Mouse (Mus musculus) hindbrain, embryonic 13.5 days (tissue): ENCODE measurements around the gene Axin1. TPM values are rescaled to one million over a fixed set of nuclear protein-coding genes. Genes with fewer than 3 reads are reported as not detected.

Source experiments
- ATAC-seq: fragments of 200-750 bp; cut with Nextera tagmentation; 2 replicates; pipeline ENCODE4 v1.8.0; 2017; ENCODE audit warnings: moderate TSS enrichment; ENCODE audit not compliant: low FRiP score
- H3K27ac ChIP-seq: fragments of 300-500 bp; sonication (generic); 2 replicates; pipeline ENCODE4 v1.5.1; 2015; ENCODE audit warnings: inconsistent platforms, mild to moderate bottlenecking, moderate library complexity
- H3K27me3 ChIP-seq: fragments of 300-500 bp; sonication (generic); 2 replicates; pipeline ENCODE4 v1.6.1; 2015; ENCODE audit warnings: mild to moderate bottlenecking, inconsistent platforms
- H3K36me3 ChIP-seq: fragments of 300-500 bp; sonication (generic); 2 replicates; pipeline ENCODE4 v1.6.1; 2015; ENCODE audit warnings: mild to moderate bottlenecking, inconsistent platforms
- H3K4me1 ChIP-seq: fragments of 300-500 bp; sonication (generic); replicated peaks from 2 replicates; pipeline ENCODE4 v1.6.1; 2015; ENCODE audit warnings: inconsistent platforms
- H3K4me2 ChIP-seq: fragments of 300-500 bp; sonication (generic); 2 replicates; pipeline ENCODE4 v1.6.1; 2015; ENCODE audit warnings: inconsistent platforms, mild to moderate bottlenecking, moderate library complexity
- H3K4me3 ChIP-seq: fragments of 300-500 bp; sonication (generic); 2 replicates; pipeline ENCODE4 v1.5.1; 2015; ENCODE audit warnings: mild to moderate bottlenecking, inconsistent platforms
- H3K9ac ChIP-seq: fragments of 300-500 bp; sonication (generic); 2 replicates; pipeline ENCODE4 v1.6.1; 2015; ENCODE audit warnings: mild to moderate bottlenecking, inconsistent platforms
- H3K9me3 ChIP-seq: fragments of 300-500 bp; sonication (generic); 2 replicates; pipeline ENCODE4 v1.6.1; 2016; ENCODE audit warnings: inconsistent platforms
- WGBS: fragments of 180-500 bp; shearing (Covaris S2); methylation state at CpG from one replicate; pipeline ENCODE4 v1.1.7; 2015; 5-methylcytosine and 5-hydroxymethylcytosine counted together
- polyA plus RNA-seq: library from polyadenylated mRNA; unstranded; fragments of >200 nt; fragmentation: Nextera tagmentation; extraction: Ambion mirVana; gene quantifications from 2 replicates; pipeline ENCODE4 v1.2.1, GENCODE M21; 2015

Gene Axin1
- polyA plus RNA-seq, 1 experiment from 2014 or later: 8.5 TPM

DNA sequence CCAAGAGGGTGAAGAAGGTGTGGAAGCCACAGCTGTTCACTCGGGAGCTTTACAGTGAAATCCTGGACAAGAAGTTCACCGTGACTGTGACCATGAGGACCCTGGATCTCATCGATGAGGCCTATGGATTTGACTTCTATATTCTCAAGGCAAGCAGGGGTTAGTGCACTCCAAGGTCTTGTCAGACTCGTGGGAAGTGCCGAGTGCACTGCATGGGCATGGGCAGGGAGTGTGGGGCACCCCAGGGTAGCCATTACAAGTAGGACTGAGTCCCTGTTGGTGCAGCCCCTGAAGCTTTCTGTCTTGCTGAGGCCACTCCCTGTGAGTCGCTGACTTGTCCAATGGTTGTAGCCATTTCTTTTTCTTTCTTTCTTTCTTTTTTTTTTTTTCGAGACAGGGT, 13.9 kb upstream of the Axin1 start:
- Histone ChIP-seq H3K36me3 (peaks cover 45% of the 10 kb centered on the region), H3K9ac (peak overlapping the region; percentile 90; the same call in 1 of the 2 replicates), H3K4me3 (peak overlapping the region; percentile 92), H3K27ac (no peak overlapping the region), H3K4me1 (peaks cover 30% of the 10 kb centered on the region), H3K9me3 (no peaks in the 10 kb centered on the region), H3K27me3 (0 out of 2 replicates have a peak, but pooled peaks cover 4% of the 10 kb centered on the region), H3K4me2 (peak overlapping the region; percentile 89)
- ATAC-seq: no peak
- WGBS: 87% methylated on average over 7 of the region's 7 CpGs

GRCm38 (mm10) chr17:26125226-26125625, 13.3 kb upstream of the Axin1 start:
- Histone ChIP-seq H3K36me3 (peaks cover 51% of the 10 kb centered on the region), H3K27ac (no peak overlapping the region), H3K4me3 (no peak overlapping the region), H3K9me3 (no peaks in the 10 kb centered on the region), H3K9ac (no peak overlapping the region), H3K4me2 (no peak overlapping the region), H3K27me3 (0 out of 2 replicates have a peak, but pooled peaks cover 4% of the 10 kb centered on the region), H3K4me1 (peaks cover 27% of the 10 kb centered on the region)
- WGBS: 93% methylated on average over 10 of the region's 10 CpGs
- no peak for ATAC-seq

- peak overlapping the region; percentile 2; the same call in 1 of the 2 replicates for H3K27ac ChIP-seq
- 76% methylated on average over 18 of the region's 18 CpGs for WGBS
These were observed 7.3 kb upstream of the Axin1 start for GRCm38 (mm10) chr17:26131062-26131732.

GRCm38 (mm10) chr17:26131856-26132853, 6.3 kb upstream of the Axin1 start:
- H3K4me2 ChIP-seq: no peak overlapping the region
- H3K4me3 ChIP-seq: no peak overlapping the region
- H3K9me3 ChIP-seq: no peaks in the 10 kb centered on the region
- peaks cover 53% of the 10 kb centered on the region for H3K36me3 ChIP-seq
- no peak for ATAC-seq
- H3K27me3 ChIP-seq: no peaks in the 10 kb centered on the region
- no peak overlapping the region for H3K27ac ChIP-seq
- H3K4me1 ChIP-seq: peaks cover 6% of the 10 kb centered on the region; the same call in 1 of the 2 replicates
- no peak overlapping the region for H3K9ac ChIP-seq
- 88% methylated on average over 18 of the region's 18 CpGs for WGBS

More at GRCm38 (mm10) chr17:26131062-26131732, 7.3 kb upstream of the Axin1 start:
- Histone ChIP-seq H3K9ac (no peak overlapping the region), H3K9me3 (no peaks in the 10 kb centered on the region), H3K36me3 (peaks cover 63% of the 10 kb centered on the region), H3K4me1 (peaks cover 6% of the 10 kb centered on the region; the same call in 1 of the 2 replicates), H3K4me2 (no peak overlapping the region), H3K27me3 (no peaks in the 10 kb centered on the region), H3K4me3 (no peak overlapping the region)
- no peak for ATAC-seq

DNA sequence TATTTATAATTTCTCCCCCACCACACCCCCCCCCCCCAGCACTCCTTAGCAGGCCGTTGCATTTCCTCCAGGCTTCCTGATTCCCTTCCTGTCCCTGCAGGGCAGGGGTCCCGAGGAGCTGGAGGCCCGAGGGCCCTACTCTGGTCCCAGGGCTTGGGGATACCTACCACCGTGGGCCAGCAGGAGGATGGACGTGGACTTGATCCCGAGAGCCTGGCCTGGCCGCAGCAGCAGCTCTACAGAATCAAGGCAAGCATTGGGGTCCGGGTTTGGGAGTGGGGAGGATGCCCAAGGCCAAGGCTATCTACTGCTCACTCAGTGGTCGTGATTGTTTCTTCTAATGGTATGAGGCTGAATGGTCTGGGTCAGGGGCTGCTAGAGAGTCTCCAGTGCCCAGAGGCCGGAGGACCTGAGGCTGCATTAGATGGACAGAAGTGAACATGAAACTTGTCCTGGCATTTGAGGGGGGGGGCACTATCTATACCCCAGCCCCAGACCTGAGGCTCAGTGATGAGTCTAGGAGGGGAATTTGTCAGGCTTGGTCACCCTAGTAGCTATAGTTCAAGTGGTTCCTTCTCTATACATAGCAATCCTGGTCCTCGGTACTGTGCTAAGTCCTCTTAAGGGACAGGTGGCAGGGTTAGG, 1.3 kb upstream of the Axin1 start:
- no peak for ATAC-seq
- Histone ChIP-seq H3K27ac (no peak overlapping the region), H3K9me3 (no peaks in the 10 kb centered on the region), H3K9ac (no peak overlapping the region), H3K27me3 (no peaks in the 10 kb centered on the region), H3K36me3 (peaks cover 4% of the 10 kb centered on the region), H3K4me1 (peaks cover 24% of the 10 kb centered on the region), H3K4me3 (no peak overlapping the region), H3K4me2 (no peak overlapping the region; the same call in 1 of the 2 replicates)
- 87% methylated on average over 11 of the region's 11 CpGs for WGBS

DNA sequence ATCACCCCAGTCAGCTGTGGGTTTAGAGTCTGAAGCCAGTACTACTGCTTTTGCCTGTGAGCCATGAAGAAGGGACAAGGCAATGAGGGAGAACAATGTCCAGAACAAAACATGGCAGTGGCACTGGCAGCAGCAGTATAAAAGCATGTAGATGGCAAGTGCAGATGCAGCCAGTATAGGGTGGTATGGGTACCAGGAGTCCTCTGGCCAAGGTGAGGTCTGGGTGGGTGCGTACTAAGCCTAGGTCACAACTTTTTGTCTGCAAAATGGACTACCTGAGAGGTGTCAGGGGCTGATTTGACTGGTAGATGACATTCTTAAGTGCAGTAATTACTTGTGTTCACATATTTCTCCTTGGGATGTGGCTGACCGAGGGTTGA, 747 bp upstream of the Axin1 start:
- peaks cover 24% of the 10 kb centered on the region for H3K4me1 ChIP-seq
- 88% methylated on average over 2 of the region's 2 CpGs for WGBS
- no peaks in the 10 kb centered on the region for H3K27me3 ChIP-seq
- H3K9me3 ChIP-seq: no peaks in the 10 kb centered on the region
- peaks cover 3% of the 10 kb centered on the region for H3K36me3 ChIP-seq
- peak overlapping the region; percentile 95 for H3K4me3 ChIP-seq
- H3K27ac ChIP-seq: peak overlapping the region; percentile 96
- H3K9ac ChIP-seq: peak overlapping the region; percentile 99
- peak overlapping the region; percentile 89 for H3K4me2 ChIP-seq
- no peak; the same call in 1 of the 2 replicates for ATAC-seq

DNA sequence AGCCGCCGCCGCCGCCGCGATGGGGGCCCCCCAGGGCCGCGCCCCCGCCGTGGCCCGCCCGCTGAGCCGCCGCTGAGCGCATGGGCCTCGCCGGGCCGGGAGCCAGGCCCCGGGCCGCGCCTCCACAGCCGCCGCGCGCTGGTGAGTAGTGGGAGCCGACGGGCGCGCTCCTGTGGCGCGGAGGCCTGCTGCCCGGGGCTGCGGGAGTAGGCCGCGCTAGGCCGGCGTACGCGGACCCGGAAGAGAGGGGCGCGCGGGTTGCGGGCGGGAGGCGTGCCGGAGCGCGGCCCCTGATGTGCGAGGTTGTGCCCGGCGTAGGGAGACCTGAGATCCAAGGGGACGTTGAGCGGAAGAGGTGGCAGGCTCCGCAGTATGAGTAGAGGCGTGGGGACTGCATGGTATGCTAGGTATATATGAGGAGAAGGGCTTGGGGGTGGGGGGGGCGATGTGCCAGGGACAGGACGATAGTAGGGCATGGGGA, 453 bp downstream of the Axin1 start:
- peak overlapping the region; percentile 95 for H3K4me3 ChIP-seq
- peak; percentile 79 for ATAC-seq
- WGBS: under 1% methylated on average over 47 of the region's 58 CpGs
- peak overlapping the region; percentile 99 for H3K9ac ChIP-seq
- peak overlapping the region; percentile 89 for H3K4me2 ChIP-seq
- H3K9me3 ChIP-seq: no peaks in the 10 kb centered on the region
- H3K27me3 ChIP-seq: no peaks in the 10 kb centered on the region
- peaks cover 24% of the 10 kb centered on the region for H3K4me1 ChIP-seq
- peak overlapping the region; percentile 96 for H3K27ac ChIP-seq
- H3K36me3 ChIP-seq: peaks cover 15% of the 10 kb centered on the region

GRCm38 (mm10) chr17:26142796-26143195, 4.3 kb downstream of the Axin1 start:
- Histone ChIP-seq H3K27me3 (no peaks in the 10 kb centered on the region), H3K36me3 (peaks cover 47% of the 10 kb centered on the region), H3K27ac (no peak overlapping the region), H3K4me3 (no peak overlapping the region), H3K4me1 (peaks cover 22% of the 10 kb centered on the region), H3K4me2 (no peak overlapping the region), H3K9me3 (no peaks in the 10 kb centered on the region), H3K9ac (no peak overlapping the region)
- no peak for ATAC-seq
- WGBS: 91% methylated on average over 4 of the region's 4 CpGs

DNA sequence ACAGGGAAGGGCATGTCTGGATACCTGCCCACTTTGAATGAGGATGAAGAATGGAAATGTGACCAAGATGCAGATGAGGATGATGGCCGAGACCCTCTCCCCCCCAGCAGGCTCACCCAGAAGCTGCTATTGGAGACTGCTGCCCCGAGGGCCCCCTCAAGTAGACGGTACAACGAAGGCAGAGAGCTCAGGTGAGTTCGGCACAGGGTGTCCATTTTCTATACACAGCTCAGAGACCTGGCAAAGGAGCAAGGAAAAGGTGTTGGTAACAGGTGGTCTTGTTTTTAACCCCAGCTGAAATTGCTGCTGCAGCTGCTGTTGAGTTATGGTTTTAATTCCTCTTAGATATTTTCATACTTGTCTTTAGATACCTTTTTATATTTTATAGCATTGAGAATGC, 4.9 kb downstream of the Axin1 start:
- Histone ChIP-seq H3K4me2 (no peak overlapping the region), H3K9ac (no peak overlapping the region), H3K9me3 (no peaks in the 10 kb centered on the region), H3K4me3 (no peak overlapping the region), H3K36me3 (peaks cover 49% of the 10 kb centered on the region), H3K27ac (no peak overlapping the region), H3K4me1 (peaks cover 17% of the 10 kb centered on the region), H3K27me3 (no peaks in the 10 kb centered on the region)
- 95% methylated on average over 5 of the region's 5 CpGs for WGBS
- ATAC-seq: no peak

DNA sequence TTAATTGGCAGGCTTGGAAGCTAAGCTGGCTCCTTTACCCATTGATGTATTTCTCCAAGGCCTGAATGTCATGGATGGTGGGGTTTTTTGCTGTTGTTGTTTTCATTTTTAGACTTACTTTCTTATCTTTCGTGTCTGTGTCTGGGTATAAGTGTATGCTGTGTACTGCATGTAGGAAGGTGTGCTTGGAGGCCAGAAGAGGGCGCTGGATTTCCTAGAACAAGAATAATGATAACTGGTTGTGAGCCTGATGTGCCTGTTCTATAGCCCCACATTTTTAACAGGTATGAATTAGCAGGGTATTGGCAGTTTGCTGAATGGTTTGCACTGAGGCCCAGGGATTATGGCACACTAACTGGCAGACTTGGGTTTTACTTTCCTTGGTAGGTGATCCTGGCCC, 10.6 kb downstream of the Axin1 start:
- no peak overlapping the region for H3K4me2 ChIP-seq
- no peak for ATAC-seq
- H3K9ac ChIP-seq: no peak overlapping the region
- 85% methylated on average over 2 of the region's 2 CpGs for WGBS
- H3K27me3 ChIP-seq: no peaks in the 10 kb centered on the region
- H3K27ac ChIP-seq: no peak overlapping the region
- H3K36me3 ChIP-seq: peaks cover 77% of the 10 kb centered on the region
- H3K9me3 ChIP-seq: no peaks in the 10 kb centered on the region
- H3K4me1 ChIP-seq: no peaks in the 10 kb centered on the region
- H3K4me3 ChIP-seq: no peak overlapping the region

DNA sequence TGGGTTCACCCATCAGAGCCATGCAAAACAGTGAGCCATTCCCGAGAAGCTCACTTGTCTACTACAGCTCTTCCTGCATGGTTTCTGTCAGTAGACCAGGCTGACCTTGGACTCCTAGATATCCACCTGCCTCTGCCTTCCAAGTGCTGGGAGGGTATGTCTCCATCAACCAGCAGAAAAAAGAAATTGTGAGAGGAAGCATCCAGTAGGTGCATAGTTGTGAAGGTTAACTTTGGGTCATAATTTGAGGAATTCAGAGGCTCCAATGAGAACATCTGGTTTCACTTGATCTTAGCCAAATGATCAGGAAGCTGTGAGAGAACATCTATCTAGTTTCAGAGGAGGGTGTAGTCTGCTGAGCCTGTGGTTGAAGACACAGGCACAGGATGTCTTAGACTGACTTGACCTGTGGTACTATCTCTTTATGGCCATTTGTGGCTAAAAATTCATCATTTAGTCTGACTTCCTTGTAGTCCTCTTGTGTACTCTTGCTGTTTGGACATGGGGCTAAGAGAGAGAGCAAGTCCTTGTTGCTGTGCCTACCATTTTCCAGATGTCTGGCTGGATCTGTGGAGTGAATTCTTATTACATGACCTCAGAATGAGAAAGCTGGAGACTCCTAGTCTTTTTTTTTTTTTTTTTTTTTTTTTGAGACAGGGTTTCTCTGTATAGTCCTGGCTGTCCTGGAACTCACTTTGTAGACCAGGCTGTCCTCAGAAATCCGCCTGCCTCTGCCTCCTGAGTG, 13.6 kb downstream of the Axin1 start:
- Histone ChIP-seq H3K4me3 (no peak overlapping the region), H3K4me1 (no peaks in the 10 kb centered on the region), H3K36me3 (peaks cover 56% of the 10 kb centered on the region), H3K27ac (no peak overlapping the region), H3K9me3 (no peaks in the 10 kb centered on the region), H3K9ac (no peak overlapping the region), H3K27me3 (no peaks in the 10 kb centered on the region), H3K4me2 (no peak overlapping the region)
- WGBS: 95% methylated on average over 2 of the region's 2 CpGs
- ATAC-seq: no peak
